Mouse (Mus musculus) MEL (cell line): Measurements from ENCODE around the gene Rnf114. TPM values are rescaled to one million over a fixed set of nuclear protein-coding genes. Genes with fewer than 3 reads are reported as not detected.

Experiments
- DNase-seq: peaks from one replicate; pipeline ENCODE4 v3.0.0; 2011; ENCODE audit warnings: low read depth, low spot score
- H3K27ac ChIP-seq: 2 replicates; pipeline ENCODE4 v1.5.1; 2012; ENCODE audit warnings: low read depth, mild to moderate bottlenecking, control low read depth, low read length, moderate library complexity; ENCODE audit not compliant: control insufficient read depth
- H3K27me3 ChIP-seq, 2 experiments: fragments of 150-350 bp in 1 of 2; sonication (generic) in 1 of 2; 2 replicates each; pipeline ENCODE4 v1.6.1; 2012; ENCODE audit warnings: low read length in 2 of 2, mild to moderate bottlenecking in 2 of 2, improper control_type of control experiment in 1 of 2, moderate library complexity in 1 of 2; ENCODE audit not compliant: insufficient read depth in 2 of 2, control insufficient read depth in 1 of 2
- H3K36me3 ChIP-seq, 2 experiments: 2 replicates each; pipeline ENCODE4 v1.6.1; 2012 to 2014; ENCODE audit warnings: low read length in 2 of 2, improper control_type of control experiment in 1 of 2, inconsistent platforms in 1 of 2, mild to moderate bottlenecking in 1 of 2; ENCODE audit not compliant: insufficient read depth in 2 of 2, control insufficient read depth in 1 of 2
- H3K4me1 ChIP-seq, 2 experiments: fragments of 150-350 bp in 1 of 2; sonication (generic) in 1 of 2; 2 replicates each; pipeline ENCODE4 v1.6.1; 2012; ENCODE audit warnings: low read length in 2 of 2, improper control_type of control experiment in 1 of 2, mild to moderate bottlenecking in 1 of 2; ENCODE audit not compliant: insufficient read depth in 2 of 2, control insufficient read depth in 1 of 2
- H3K4me3 ChIP-seq, 2 experiments: fragments of 150-350 bp in 1 of 2; sonication (generic) in 1 of 2; 2 replicates each; pipeline ENCODE4 v1.5.1; 2012; ENCODE audit warnings: low read depth in 2 of 2, low read length in 2 of 2, mild to moderate bottlenecking in 2 of 2, moderate library complexity in 2 of 2, control low read depth in 1 of 2, improper control_type of control experiment in 1 of 2; ENCODE audit not compliant: control insufficient read depth in 1 of 2, insufficient read depth in 1 of 2
- H3K79me2 ChIP-seq: 2 replicates; pipeline ENCODE4 v1.6.1; 2012; ENCODE audit warnings: mild to moderate bottlenecking, low read length, moderate library complexity; ENCODE audit not compliant: control insufficient read depth, poor library complexity, insufficient read depth
- H3K9ac ChIP-seq: 2 replicates; pipeline ENCODE4 v1.6.1; 2012; ENCODE audit warnings: low read depth, mild to moderate bottlenecking, control low read depth, low read length, moderate library complexity; ENCODE audit not compliant: control insufficient read depth, poor library complexity, severe bottlenecking
- H3K9me3 ChIP-seq: fragments of 150-350 bp; sonication (generic); replicated peaks from 2 replicates; pipeline ENCODE4 v1.6.1; 2012; ENCODE audit warnings: mild to moderate bottlenecking, low read length, improper control_type of control experiment, moderate library complexity; ENCODE audit not compliant: insufficient read depth
- BHLHE40 ChIP-seq: IDR thresholded peaks from 2 replicates; pipeline ENCODE4 v1.6.1; 2012; ENCODE audit warnings: low read depth, mild to moderate bottlenecking, inconsistent platforms, low read length, improper control_type of control experiment, borderline replicate concordance
- CTCF ChIP-seq, 3 experiments: IDR thresholded peaks in 2 of 3; conservative IDR thresholded peaks in 1 of 3; 2 replicates each; pipeline ENCODE4 v1.5.1; 2011 to 2012; ENCODE audit warnings: low read length in 3 of 3, low read depth in 2 of 3, mild to moderate bottlenecking in 2 of 3, improper control_type of control experiment in 1 of 3, inconsistent platforms in 1 of 3, mixed read lengths in 1 of 3, moderate library complexity in 1 of 3; ENCODE audit not compliant: control insufficient read depth in 1 of 3, insufficient read depth in 1 of 3, poor library complexity in 1 of 3, severe bottlenecking in 1 of 3
- E2F4 ChIP-seq: IDR thresholded peaks from 2 replicates; pipeline ENCODE4 v1.6.1; 2011; ENCODE audit warnings: low read depth, low read length, improper control_type of control experiment, borderline replicate concordance
- ELF1 ChIP-seq: IDR thresholded peaks from 2 replicates; pipeline ENCODE4 v1.6.1; 2014; ENCODE audit warnings: low read depth, mild to moderate bottlenecking, inconsistent platforms, low read length, improper control_type of control experiment, moderate library complexity
- ETS1 ChIP-seq: IDR thresholded peaks from 2 replicates; pipeline ENCODE4 v1.6.1; 2012; ENCODE audit warnings: low read depth, mild to moderate bottlenecking, inconsistent platforms, low read length, improper control_type of control experiment, moderate library complexity
- GABPA ChIP-seq: IDR thresholded peaks from 2 replicates; pipeline ENCODE4 v1.6.1; 2012; ENCODE audit warnings: low read depth, mild to moderate bottlenecking, inconsistent platforms, low read length, improper control_type of control experiment, moderate library complexity
- GATA1 ChIP-seq: IDR thresholded peaks from 2 replicates; pipeline ENCODE4 v1.6.1; 2011; ENCODE audit warnings: low read depth, low read length, improper control_type of control experiment
- JUND ChIP-seq: IDR thresholded peaks from 2 replicates; pipeline ENCODE4 v1.6.1; 2011; ENCODE audit warnings: low read depth, mild to moderate bottlenecking, improper control_type of control experiment, low read length
- KAT2A ChIP-seq: conservative IDR thresholded peaks from 2 replicates; pipeline ENCODE4 v1.6.1; 2012; ENCODE audit warnings: low read depth, low read length, improper control_type of control experiment, inconsistent platforms
- MAFK ChIP-seq: IDR thresholded peaks from 2 replicates; pipeline ENCODE4 v1.6.1; 2011; ENCODE audit warnings: low read depth, mild to moderate bottlenecking, low read length, improper control_type of control experiment, borderline replicate concordance
- MAX ChIP-seq: IDR thresholded peaks from 2 replicates; pipeline ENCODE4 v1.6.1; 2011; ENCODE audit warnings: low read length, improper control_type of control experiment
- MAZ ChIP-seq: IDR thresholded peaks from 2 replicates; pipeline ENCODE4 v1.6.1; 2012; ENCODE audit warnings: low read depth, mild to moderate bottlenecking, inconsistent platforms, low read length, improper control_type of control experiment
- MXI1 ChIP-seq: IDR thresholded peaks from 2 replicates; pipeline ENCODE4 v1.6.1; 2011; ENCODE audit warnings: mild to moderate bottlenecking, low read depth, low read length, improper control_type of control experiment
- NELFE ChIP-seq: IDR thresholded peaks from 2 replicates; pipeline ENCODE4 v1.6.1; 2011; ENCODE audit warnings: low read depth, low read length, improper control_type of control experiment
- POLR2A ChIP-seq, 2 experiments: IDR thresholded peaks; 2 replicates each; pipeline ENCODE4 v1.6.1; 2011 to 2012; ENCODE audit warnings: low read length in 2 of 2, mild to moderate bottlenecking in 2 of 2, control low read depth in 1 of 2, improper control_type of control experiment in 1 of 2, low read depth in 1 of 2, moderate library complexity in 1 of 2; ENCODE audit not compliant: control insufficient read depth in 1 of 2, insufficient read depth in 1 of 2, poor library complexity in 1 of 2
- POLR2AphosphoS2 ChIP-seq: IDR thresholded peaks from 2 replicates; pipeline ENCODE4 v1.6.1; 2011; ENCODE audit warnings: low read length, improper control_type of control experiment
- POLR2AphosphoS5 ChIP-seq: IDR thresholded peaks from 2 replicates; pipeline ENCODE4 v1.6.1; 2012; ENCODE audit warnings: low read depth, borderline replicate concordance, mild to moderate bottlenecking, inconsistent platforms, low read length, moderate library complexity, mixed read lengths
- RAD21 ChIP-seq: IDR thresholded peaks from 2 replicates; pipeline ENCODE4 v1.6.1; 2011; ENCODE audit warnings: mild to moderate bottlenecking, low read depth, low read length, improper control_type of control experiment
- RCOR1 ChIP-seq: IDR thresholded peaks from 2 replicates; pipeline ENCODE4 v1.6.1; 2012; ENCODE audit warnings: low read depth, mild to moderate bottlenecking, inconsistent platforms, low read length, improper control_type of control experiment
- SIN3A ChIP-seq: IDR thresholded peaks from 2 replicates; pipeline ENCODE4 v1.6.1; 2012; ENCODE audit warnings: low read length, improper control_type of control experiment, inconsistent platforms
- SMC3 ChIP-seq: IDR thresholded peaks from 2 replicates; pipeline ENCODE4 v1.6.1; 2011; ENCODE audit warnings: low read depth, low read length, improper control_type of control experiment
- TAL1 ChIP-seq: IDR thresholded peaks from 2 replicates; pipeline ENCODE4 v1.6.1; 2012; ENCODE audit warnings: mild to moderate bottlenecking, inconsistent platforms, low read length, moderate library complexity, mixed read lengths
- TBP ChIP-seq: IDR thresholded peaks from 2 replicates; pipeline ENCODE4 v1.8.0; 2011; ENCODE audit warnings: low read depth, low read length, improper control_type of control experiment
- TCF12 ChIP-seq: IDR thresholded peaks from 2 replicates; pipeline ENCODE4 v1.6.1; 2014; ENCODE audit warnings: low read depth, mild to moderate bottlenecking, inconsistent platforms, low read length, improper control_type of control experiment, moderate library complexity
- UBTF ChIP-seq: IDR thresholded peaks from 2 replicates; pipeline ENCODE4 v1.6.1; 2012; ENCODE audit warnings: low read depth, mild to moderate bottlenecking, inconsistent platforms, low read length, improper control_type of control experiment, moderate library complexity, borderline replicate concordance; ENCODE audit not compliant: insufficient read depth
- USF1 ChIP-seq: IDR thresholded peaks from 2 replicates; pipeline ENCODE4 v1.6.1; 2014; ENCODE audit warnings: low read depth, mild to moderate bottlenecking, inconsistent platforms, low read length, improper control_type of control experiment, moderate library complexity
- USF2 ChIP-seq, 2 experiments: IDR thresholded peaks; 2 replicates each; pipeline ENCODE4 v1.6.1; 2011 to 2012; ENCODE audit warnings: improper control_type of control experiment in 2 of 2, low read length in 2 of 2, borderline replicate concordance in 1 of 2, inconsistent platforms in 1 of 2, low read depth in 1 of 2, mild to moderate bottlenecking in 1 of 2; ENCODE audit not compliant: insufficient read depth in 1 of 2
- ZC3H11A ChIP-seq: IDR thresholded peaks from 2 replicates; pipeline ENCODE4 v1.6.1; 2012; ENCODE audit warnings: low read depth, mild to moderate bottlenecking, inconsistent platforms, low read length, improper control_type of control experiment
- ZMIZ1 ChIP-seq: IDR thresholded peaks from 2 replicates; pipeline ENCODE4 v1.6.1; 2012; ENCODE audit warnings: low read depth, mild to moderate bottlenecking, inconsistent platforms, low read length, improper control_type of control experiment, moderate library complexity
- polyA plus RNA-seq, 2 experiments: library from polyadenylated mRNA; stranded (reverse) in 1 of 2; unstranded in 1 of 2; fragments of >175 nt in 1 of 2; fragments of >200 nt in 1 of 2; gene quantifications; 2 replicates each; pipeline versions ENCODE4 v1.2.1 to v1.2.4; 2012; ENCODE audit warnings: low replicate concordance in 2 of 2, low read depth in 1 of 2; ENCODE audit not compliant: insufficient read length in 2 of 2, insufficient read depth in 1 of 2, missing spikeins in 1 of 2
- total RNA-seq: library from RNA; depleted of rRNA; stranded (reverse); fragments of 300-350 nt; gene quantifications from 2 replicates; pipeline ENCODE4 v1.2.3, GENCODE M21; 2012

The Rnf114 gene
- total and polyA plus RNA-seq, 3 experiments = 44.0 to 49.2 TPM; not detected in 1

GRCm38 (mm10) chr2:167540477-167541110 is 48.1 kb downstream of the Rnf114 start:
- TF ChIP-seq TAL1 = no peak
- TF ChIP-seq POLR2A (IDR thresholded peaks at IDR 0.05; ENCODE audit: control insufficient read depth in 1 of 2, insufficient read depth in 1 of 2, low read depth in 1 of 2, low read length in 2 of 2, poor library complexity in 1 of 2) = no peak
- TF ChIP-seq ELF1 = no peak
- TF ChIP-seq RCOR1 = no peak
- TF ChIP-seq UBTF = no peak
- no peak for TF ChIP-seq ETS1
- no peak for TF ChIP-seq MXI1
- TF ChIP-seq TCF12 = no peak
- TF ChIP-seq JUND = no peak
- TF ChIP-seq MAZ = no peak
- no peak for TF ChIP-seq CTCF (IDR thresholded peaks at IDR 0.05 in 2 of 3, conservative IDR thresholded peaks at IDR 0.05 in 1 of 3; ENCODE audit: control insufficient read depth in 1 of 3, insufficient read depth in 1 of 3, low read depth in 2 of 3, low read length in 3 of 3, poor library complexity in 1 of 3, severe bottlenecking in 1 of 3)
- no peak for TF ChIP-seq POLR2AphosphoS2
- TF ChIP-seq BHLHE40 = no peak
- no peak for TF ChIP-seq POLR2AphosphoS5
- Histone ChIP-seq H3K4me3 (no peak overlapping the region), H3K9me3 (no peaks in the 10 kb centered on the region), H3K27me3 (no peaks in the 10 kb centered on the region), H3K27ac (no peak overlapping the region), H3K4me1 (peaks cover 14 to 15% of the 10 kb centered on the region in 2 experiments), H3K79me2 (no peaks in the 10 kb centered on the region; the same call in 1 of the 2 replicates), H3K36me3 (peaks cover 0 to 15% of the 10 kb centered on the region in 2 experiments; a peak in 2 of 4 replicates), H3K9ac (no peak overlapping the region)
- no peak for DNase-seq

DNA sequence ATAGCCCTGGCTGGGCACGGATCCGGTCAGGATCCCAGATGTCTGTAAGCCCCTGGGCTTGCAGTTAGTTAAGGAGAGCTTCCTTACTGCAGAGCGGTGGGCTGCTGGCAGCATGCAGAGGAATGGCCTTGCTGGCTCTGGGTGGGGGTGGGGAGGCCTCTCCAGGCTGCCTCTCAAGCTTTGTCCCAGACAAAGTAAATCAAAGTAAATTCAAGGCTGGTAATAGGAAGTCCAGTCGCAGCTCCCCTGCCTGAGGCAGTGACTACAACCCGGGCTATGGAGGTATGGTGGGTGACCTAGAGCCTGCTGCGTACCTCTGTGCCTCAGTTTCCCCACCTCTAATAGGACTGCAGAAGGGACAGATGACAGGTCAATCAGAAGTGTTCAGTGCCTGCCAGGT is 48.9 kb downstream of the Rnf114 start:
- no peak for DNase-seq
- H3K9me3 ChIP-seq = no peaks in the 10 kb centered on the region
- TF ChIP-seq TBP (no peak), RAD21 (no peak), SIN3A (no peak), BHLHE40 (no peak), ZC3H11A (no peak), MAX (no peak), GATA1 (no peak), MAFK (no peak), USF1 (no peak), USF2 (IDR thresholded peaks at IDR 0.05; ENCODE audit: borderline replicate concordance in 1 of 2, insufficient read depth in 1 of 2, low read depth in 1 of 2, low read length in 2 of 2) (no peak), NELFE (no peak), SMC3 (no peak), POLR2AphosphoS2 (no peak), ZMIZ1 (no peak), GABPA (no peak), TCF12 (no peak), E2F4 (no peak), KAT2A (no peak), JUND (no peak)
- peaks cover 0 to 9% of the 10 kb centered on the region in 2 experiments; a peak in 2 of 4 replicates for H3K36me3 ChIP-seq
- H3K4me1 ChIP-seq = peaks cover 9 to 11% of the 10 kb centered on the region in 2 experiments
- H3K27ac ChIP-seq = no peak overlapping the region
- no peaks in the 10 kb centered on the region for H3K27me3 ChIP-seq
- no peak overlapping the region for H3K4me3 ChIP-seq
- no peak overlapping the region for H3K9ac ChIP-seq
- H3K79me2 ChIP-seq = no peaks in the 10 kb centered on the region; the same call in 1 of the 2 replicates
